Mouse (Mus musculus) mammary gland, adult 2 months (tissue): ENCODE data around the gene Tspan33. TPM values are rescaled to one million over a fixed set of nuclear protein-coding genes. Genes with fewer than 3 reads are reported as not detected.

ENCODE experiments used
- polyA plus RNA-seq: library from polyadenylated mRNA; depleted of rRNA; stranded (reverse); fragments of >200 nt; gene quantifications from 2 replicates; pipeline ENCODE4 v1.2.3, GENCODE M21; 2012; ENCODE audit warnings: low replicate concordance; rRNA removed

The Tspan33 gene
- polyA plus RNA-seq, result 5.3 and 5.4 TPM in 2 replicates

GRCm38 (mm10) chr6:29693953-29694352 lies at the start of gene Tspan33:
Gene Tspan33, plus strand, starts transcription at chr6:29694222.

GRCm38 (mm10) chr6:29735336-29735688 lies 41.3 kb downstream of the Tspan33 start, which contains the start of gene Smo:
Gene Smo, plus strand, starts transcription at chr6:29735503.

Other genes with a start within 250 kb of the Tspan33 start
- gene Atp6v1f, start 226.5 kb upstream of the Tspan33 start, polyA plus RNA-seq, result 294 and 350 TPM in 2 replicates
- not detected in 2 replicates for gene Atp6v1fnb, start 222.8 kb upstream of the Tspan33 start, polyA plus RNA-seq
- gene Kcp, start 186.3 kb upstream of the Tspan33 start, polyA plus RNA-seq, result 12.5 and 14.3 TPM in 2 replicates
- gene Irf5, start 167.6 kb upstream of the Tspan33 start, polyA plus RNA-seq, result 43.6 and 84.5 TPM in 2 replicates
- 39.4 and 50.6 TPM in 2 replicates for gene Tnpo3, start 84.3 kb upstream of the Tspan33 start, polyA plus RNA-seq
- gene Smo, start 41.3 kb downstream of the Tspan33 start, polyA plus RNA-seq, result 45.5 and 47.3 TPM in 2 replicates
- 32.3 and 71.2 TPM in 2 replicates for gene Ahcyl2, start 73.8 kb downstream of the Tspan33 start, polyA plus RNA-seq
- 2.8 and 4.9 TPM in 2 replicates for gene Strip2, start 222.8 kb downstream of the Tspan33 start, polyA plus RNA-seq